Mouse (Mus musculus) small intestine, adult 2 months (tissue): ENCODE measurements around the gene Rapgef1.

Source experiments
- CTCF ChIP-seq: fragments of 200-500 bp; IDR thresholded peaks from 2 replicates; pipeline ENCODE4 v1.5.1; 2012; ENCODE audit warnings: low read depth, mild to moderate bottlenecking, control low read depth, inconsistent platforms, low read length, moderate library complexity, mixed read lengths; ENCODE audit not compliant: insufficient replicate concordance, insufficient read length; ENCODE audit errors: extremely low read depth
- POLR2A ChIP-seq: fragments of 200-500 bp; IDR thresholded peaks from 2 replicates; pipeline ENCODE4 v1.6.1; 2012; ENCODE audit warnings: low read depth, mild to moderate bottlenecking, control low read depth, inconsistent platforms, low read length, moderate library complexity

- TF ChIP-seq CTCF (no peak), POLR2A (no peak)
These were observed 31.5 kb upstream of the Rapgef1 start for GRCm38 (mm10) chr2:29588006-29588405.
